Mouse (Mus musculus) fat pad, adult 2 months (tissue): ENCODE measurements around the gene Rnf2.
A peak's percentile ranks its signal among the peaks of the same experiment; 100 is the strongest.

ENCODE experiments used
- DNase-seq: peaks from one replicate; pipeline ENCODE4 v3.0.0-alpha.2; 2011; ENCODE audit warnings: low read depth, low spot score; ENCODE audit errors: extremely low read depth

The Rnf2 gene

GRCm38 (mm10) chr1:151500531-151501361 is at the start of gene Rnf2:
Gene Rnf2, minus strand, starts transcription at chr1:151500955.
- no peak for DNase-seq

- no peak for DNase-seq
Observed at GRCm38 (mm10) chr1:151549794-151550193, 49.0 kb upstream of the Rnf2 start.

- DNase-seq = peak; percentile 62
Observed at GRCm38 (mm10) chr1:151548896-151549610, 48.3 kb upstream of the Rnf2 start.

GRCm38 (mm10) chr1:151545571-151545970 is 44.8 kb upstream of the Rnf2 start:
- no peak for DNase-seq

- DNase-seq = no peak
Observed at GRCm38 (mm10) chr1:151544581-151544980, 43.8 kb upstream of the Rnf2 start.

- DNase-seq = no peak
Observed at GRCm38 (mm10) chr1:151543796-151544477, 43.2 kb upstream of the Rnf2 start.

GRCm38 (mm10) chr1:151526701-151527100 is 25.9 kb upstream of the Rnf2 start:
- DNase-seq = no peak

- DNase-seq = no peak
Observed at GRCm38 (mm10) chr1:151517571-151518250, 17.0 kb upstream of the Rnf2 start.

GRCm38 (mm10) chr1:151516871-151517270 is 16.1 kb upstream of the Rnf2 start:
- DNase-seq = no peak

GRCm38 (mm10) chr1:151515733-151516132 is 15.0 kb upstream of the Rnf2 start:
- DNase-seq = no peak

- DNase-seq = no peak
Observed at GRCm38 (mm10) chr1:151514119-151514518, 13.4 kb upstream of the Rnf2 start.

- no peak for DNase-seq
Observed at GRCm38 (mm10) chr1:151510811-151511210, 10.1 kb upstream of the Rnf2 start.

GRCm38 (mm10) chr1:151499815-151500501 is 797 bp downstream of the Rnf2 start:
- no peak for DNase-seq

- DNase-seq = no peak
Observed at GRCm38 (mm10) chr1:151498381-151498780, 2.4 kb downstream of the Rnf2 start.

- DNase-seq = no peak
Observed at GRCm38 (mm10) chr1:151497942-151498341, 2.8 kb downstream of the Rnf2 start.

- DNase-seq = no peak
Observed at GRCm38 (mm10) chr1:151497028-151497427, 3.7 kb downstream of the Rnf2 start.

GRCm38 (mm10) chr1:151495635-151496285 is 5.0 kb downstream of the Rnf2 start:
- DNase-seq = no peak

GRCm38 (mm10) chr1:151494711-151495110 is 6.0 kb downstream of the Rnf2 start:
- DNase-seq = peak; percentile 31

GRCm38 (mm10) chr1:151493826-151494225 is 6.9 kb downstream of the Rnf2 start:
- no peak for DNase-seq

GRCm38 (mm10) chr1:151492419-151492818 is 8.3 kb downstream of the Rnf2 start:
- no peak for DNase-seq
